Mouse (Mus musculus) hindbrain, embryonic 14.5 days (tissue): ENCODE measurements around the gene Cd80. TPM values are rescaled to one million over a fixed set of nuclear protein-coding genes. Genes with fewer than 3 reads are reported as not detected.

Source experiments
- ATAC-seq: fragments of 200-750 bp; cut with Nextera tagmentation; 2 replicates; pipeline ENCODE4 v1.8.0; 2017; ENCODE audit warnings: moderate number of reproducible peaks, mild to moderate bottlenecking, moderate TSS enrichment, moderate library complexity; ENCODE audit not compliant: low FRiP score
- DNase-seq: peaks from one replicate; pipeline ENCODE4 v3.0.0-alpha.2; 2015; ENCODE audit warnings: low spot score
- H3K27ac ChIP-seq: fragments of 300-500 bp; sonication (generic); 2 replicates; pipeline ENCODE4 v1.5.1; 2014; ENCODE audit warnings: mild to moderate bottlenecking, moderate library complexity
- H3K27me3 ChIP-seq: fragments of 300-500 bp; sonication (generic); 2 replicates; pipeline ENCODE4 v1.6.1; 2014; ENCODE audit warnings: mild to moderate bottlenecking, low read length, mixed read lengths; ENCODE audit not compliant: control insufficient read depth, insufficient read depth
- H3K36me3 ChIP-seq: fragments of 300-500 bp; sonication (generic); replicated peaks from 2 replicates; pipeline ENCODE4 v1.6.1; 2014; ENCODE audit not compliant: control insufficient read depth, insufficient read depth
- H3K4me1 ChIP-seq: fragments of 300-500 bp; sonication (generic); replicated peaks from 2 replicates; pipeline ENCODE4 v1.6.1; 2014; ENCODE audit warnings: antibody characterized with exemption, low read length, mixed read lengths; ENCODE audit not compliant: control insufficient read depth, insufficient read depth
- H3K4me2 ChIP-seq: fragments of 300-500 bp; sonication (generic); replicated peaks from 2 replicates; pipeline ENCODE4 v1.6.1; 2014; ENCODE audit warnings: mild to moderate bottlenecking, moderate library complexity
- H3K4me3 ChIP-seq: fragments of 300-500 bp; sonication (generic); replicated peaks from 2 replicates; pipeline ENCODE4 v1.5.1; 2014; ENCODE audit warnings: mild to moderate bottlenecking, low read length
- H3K9ac ChIP-seq: fragments of 300-500 bp; sonication (generic); 2 replicates; pipeline ENCODE4 v1.6.1; 2014
- H3K9me3 ChIP-seq: fragments of 300-500 bp; sonication (generic); 2 replicates; pipeline ENCODE4 v1.6.1; 2016; ENCODE audit warnings: low read length; ENCODE audit not compliant: control insufficient read depth
- WGBS: fragments of 180-500 bp; shearing (Covaris S2); extraction: QIAGEN DNeasy Blood & Tissue Kit; methylation state at CpG from one replicate; pipeline ENCODE4 v1.1.7; 2014; 5-methylcytosine and 5-hydroxymethylcytosine counted together
- polyA plus RNA-seq: library from polyadenylated mRNA; unstranded; fragments of >200 nt; fragmentation: Nextera tagmentation; extraction: Ambion mirVana; gene quantifications from 2 replicates; pipeline ENCODE4 v1.2.1, GENCODE M21; 2014

The Cd80 gene
- polyA plus RNA-seq, 1 experiment from 2014 or later: 0.88 TPM

- Histone ChIP-seq H3K9ac (no peak within 1 kb of the TSS), H3K4me3 (no peak within 1 kb of the TSS), H3K9me3 (no peaks in the 10 kb centered on the region), H3K36me3 (no peaks in the 10 kb centered on the region), H3K4me1 (no peaks in the 10 kb centered on the region), H3K27ac (no peak within 1 kb of the TSS), H3K4me2 (no peak within 1 kb of the TSS), H3K27me3 (no peaks in the 10 kb centered on the region)
- no peak for DNase-seq
- no peak for ATAC-seq
- WGBS: 80% methylated on average over 11 of the region's 11 CpGs
Observed at GRCm38 (mm10) chr16:38432498-38433425, 22.6 kb upstream of the Cd80 start, which contains the start of gene Pla1a. Gene Pla1a, minus strand, starts transcription at chr16:38433145.

GRCm38 (mm10) chr16:38433514-38433913, 21.8 kb upstream of the Cd80 start:
- Histone ChIP-seq H3K27ac (no peak overlapping the region), H3K9me3 (no peaks in the 10 kb centered on the region), H3K4me2 (no peak overlapping the region), H3K36me3 (no peaks in the 10 kb centered on the region), H3K4me3 (no peak overlapping the region), H3K27me3 (no peaks in the 10 kb centered on the region), H3K4me1 (no peaks in the 10 kb centered on the region), H3K9ac (no peak overlapping the region)
- 86% methylated on average over 8 of the region's 8 CpGs for WGBS
- no peak for ATAC-seq
- DNase-seq: no peak

GRCm38 (mm10) chr16:38434295-38434795, 21.0 kb upstream of the Cd80 start:
- H3K27ac ChIP-seq: no peak overlapping the region
- H3K4me2 ChIP-seq: no peak overlapping the region
- DNase-seq: no peak
- 81% methylated on average over 4 of the region's 4 CpGs for WGBS
- no peaks in the 10 kb centered on the region for H3K4me1 ChIP-seq
- no peak overlapping the region for H3K4me3 ChIP-seq
- H3K9me3 ChIP-seq: no peaks in the 10 kb centered on the region
- no peaks in the 10 kb centered on the region for H3K27me3 ChIP-seq
- no peak overlapping the region for H3K9ac ChIP-seq
- ATAC-seq: no peak
- H3K36me3 ChIP-seq: no peaks in the 10 kb centered on the region

GRCm38 (mm10) chr16:38439190-38439589, 16.2 kb upstream of the Cd80 start:
- WGBS: 77% methylated on average over 1 of the region's 1 CpGs

GRCm38 (mm10) chr16:38440403-38440802, 15.0 kb upstream of the Cd80 start:
- no peaks in the 10 kb centered on the region for H3K4me1 ChIP-seq
- ATAC-seq (no peak), DNase-seq (no peak)
- H3K27ac ChIP-seq: no peak overlapping the region
- H3K4me2 ChIP-seq: no peak overlapping the region
- H3K27me3 ChIP-seq: no peaks in the 10 kb centered on the region
- H3K9ac ChIP-seq: no peak overlapping the region
- H3K36me3 ChIP-seq: peaks cover 27% of the 10 kb centered on the region
- WGBS: 86% methylated on average over 6 of the region's 6 CpGs
- no peak overlapping the region for H3K4me3 ChIP-seq
- H3K9me3 ChIP-seq: no peaks in the 10 kb centered on the region

More at GRCm38 (mm10) chr16:38439190-38439589, 16.2 kb upstream of the Cd80 start:
- Histone ChIP-seq H3K4me1 (no peaks in the 10 kb centered on the region), H3K27me3 (no peaks in the 10 kb centered on the region), H3K36me3 (peaks cover 15% of the 10 kb centered on the region), H3K9ac (no peak overlapping the region), H3K4me2 (no peak overlapping the region), H3K27ac (no peak overlapping the region), H3K4me3 (no peak overlapping the region), H3K9me3 (no peaks in the 10 kb centered on the region)
- ATAC-seq: no peak
- no peak for DNase-seq

- WGBS: 92% methylated on average over 5 of the region's 5 CpGs
- no peak overlapping the region for H3K4me2 ChIP-seq
- no peak overlapping the region for H3K4me3 ChIP-seq
- no peak overlapping the region for H3K27ac ChIP-seq
- ATAC-seq: no peak
- no peaks in the 10 kb centered on the region for H3K27me3 ChIP-seq
- H3K9me3 ChIP-seq: no peaks in the 10 kb centered on the region
- H3K4me1 ChIP-seq: no peaks in the 10 kb centered on the region
- DNase-seq: no peak
- no peak overlapping the region for H3K9ac ChIP-seq
- H3K36me3 ChIP-seq: peaks cover 39% of the 10 kb centered on the region
Observed at GRCm38 (mm10) chr16:38441611-38442010, 13.8 kb upstream of the Cd80 start.

- DNase-seq (no peak), ATAC-seq (no peak)
- Histone ChIP-seq H3K4me2 (no peak overlapping the region), H3K4me1 (no peaks in the 10 kb centered on the region), H3K9me3 (no peaks in the 10 kb centered on the region), H3K4me3 (no peak overlapping the region), H3K36me3 (peaks cover 45% of the 10 kb centered on the region), H3K9ac (no peak overlapping the region), H3K27me3 (no peaks in the 10 kb centered on the region), H3K27ac (no peak overlapping the region)
- 85% methylated on average over 8 of the region's 8 CpGs for WGBS
Observed at GRCm38 (mm10) chr16:38442216-38442615, 13.1 kb upstream of the Cd80 start.

- Histone ChIP-seq H3K9me3 (no peaks in the 10 kb centered on the region), H3K27me3 (no peaks in the 10 kb centered on the region)
Observed at GRCm38 (mm10) chr16:38443721-38444464, 11.5 kb upstream of the Cd80 start.

GRCm38 (mm10) chr16:38445046-38445445, 10.3 kb upstream of the Cd80 start:
- H3K4me1 ChIP-seq: no peaks in the 10 kb centered on the region
- no peak overlapping the region for H3K9ac ChIP-seq
- H3K9me3 ChIP-seq: no peaks in the 10 kb centered on the region
- H3K36me3 ChIP-seq: peaks cover 71% of the 10 kb centered on the region
- ATAC-seq (no peak), DNase-seq (no peak)
- no peak overlapping the region for H3K4me3 ChIP-seq
- WGBS: 97% methylated on average over 1 of the region's 1 CpGs
- H3K27me3 ChIP-seq: no peaks in the 10 kb centered on the region
- H3K4me2 ChIP-seq: no peak overlapping the region
- no peak overlapping the region for H3K27ac ChIP-seq

More at GRCm38 (mm10) chr16:38443721-38444464, 11.5 kb upstream of the Cd80 start:
- ATAC-seq: no peak
- Histone ChIP-seq H3K4me2 (no peak overlapping the region), H3K4me1 (no peaks in the 10 kb centered on the region), H3K27ac (no peak overlapping the region), H3K9ac (no peak overlapping the region), H3K4me3 (no peak overlapping the region), H3K36me3 (peaks cover 59% of the 10 kb centered on the region)
- DNase-seq: no peak
- WGBS: 98% methylated on average over 7 of the region's 7 CpGs
